Mouse (Mus musculus) G1E-ER4 (cell line): Measurements from ENCODE around the gene Slc25a36. TPM values are rescaled to one million over a fixed set of nuclear protein-coding genes. Genes with fewer than 3 reads are reported as not detected.

Source experiments
- GATA1 ChIP-seq: IDR thresholded peaks from one replicate; pipeline ENCODE4 v1.8.0; 2012; ENCODE audit warnings: low read length, inconsistent platforms
- polyA plus RNA-seq: library from polyadenylated mRNA; stranded (reverse); fragments of >175 nt; gene quantifications from 2 replicates; pipeline ENCODE4 v1.2.3, GENCODE M21; 2012

Slc25a36 gene
- 3.8 and 4.2 TPM in 2 replicates for polyA plus RNA-seq

GRCm38 (mm10) chr9:97110571-97111390 lies at the start of gene Slc25a36:
Slc25a36 (minus strand) TSS chr9:97111157.
- TF ChIP-seq GATA1: no peak

DNA sequence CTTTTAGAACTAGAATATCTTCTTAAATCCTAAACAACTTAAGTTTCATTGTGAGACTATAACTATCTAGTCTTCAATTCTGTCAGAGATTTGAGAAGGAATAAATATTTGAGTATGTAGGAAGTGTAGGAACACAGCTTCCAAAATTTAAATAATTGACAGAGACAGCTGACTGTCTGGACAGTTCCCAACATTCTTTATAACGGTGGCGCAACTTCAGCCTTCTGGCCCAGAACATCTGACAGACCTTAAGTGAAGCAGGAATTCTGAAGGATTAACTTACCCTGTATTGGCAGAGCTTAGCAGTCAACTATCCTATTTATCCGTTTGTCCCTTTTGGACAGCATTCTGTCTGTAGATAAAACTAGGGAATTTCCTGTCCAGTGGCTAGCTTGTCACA lies 47.5 kb upstream of the Slc25a36 start:
- TF ChIP-seq GATA1: no peak

- no peak for TF ChIP-seq GATA1
These were observed 45.0 kb upstream of the Slc25a36 start for GRCm38 (mm10) chr9:97155981-97156380.

DNA sequence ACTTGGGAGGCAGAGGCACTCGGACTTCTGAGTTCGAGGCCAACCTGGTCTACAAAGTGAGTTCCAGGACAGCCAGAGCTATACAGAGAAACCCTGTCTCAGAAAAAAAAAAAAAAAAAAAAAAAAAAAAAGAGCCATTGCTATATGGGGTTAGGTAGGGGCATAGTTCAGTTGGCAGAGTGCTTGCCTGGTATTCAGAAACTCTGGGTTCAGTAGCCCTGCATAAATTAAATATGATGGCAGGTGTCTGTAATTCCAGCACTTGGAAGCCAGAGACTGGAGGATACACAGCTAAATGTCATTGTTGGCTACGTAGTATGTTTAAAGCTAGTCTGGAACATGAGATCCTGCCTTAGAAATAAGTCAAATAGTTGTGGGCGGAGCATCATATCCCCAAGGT lies 44.0 kb upstream of the Slc25a36 start:
- no peak for TF ChIP-seq GATA1

DNA sequence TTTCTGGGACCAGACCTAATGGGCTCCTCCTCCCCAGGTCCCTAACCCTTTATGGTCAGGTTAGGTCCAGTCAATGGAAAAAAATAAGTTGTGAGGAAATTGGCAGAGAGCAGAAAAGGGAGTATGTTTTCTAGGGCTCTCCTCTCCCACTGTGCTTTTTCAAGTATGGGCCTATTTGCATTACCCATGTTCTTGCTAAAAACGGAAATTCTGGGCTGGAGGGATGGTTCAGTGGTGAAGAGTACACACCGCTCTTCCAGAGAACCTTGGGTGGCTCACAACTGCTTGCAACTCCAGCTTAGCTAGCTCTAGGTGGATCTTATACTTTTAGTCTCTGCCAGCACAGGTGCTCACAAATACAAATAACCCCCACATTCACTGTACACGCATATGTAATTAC lies 42.0 kb upstream of the Slc25a36 start:
- TF ChIP-seq GATA1: no peak

DNA sequence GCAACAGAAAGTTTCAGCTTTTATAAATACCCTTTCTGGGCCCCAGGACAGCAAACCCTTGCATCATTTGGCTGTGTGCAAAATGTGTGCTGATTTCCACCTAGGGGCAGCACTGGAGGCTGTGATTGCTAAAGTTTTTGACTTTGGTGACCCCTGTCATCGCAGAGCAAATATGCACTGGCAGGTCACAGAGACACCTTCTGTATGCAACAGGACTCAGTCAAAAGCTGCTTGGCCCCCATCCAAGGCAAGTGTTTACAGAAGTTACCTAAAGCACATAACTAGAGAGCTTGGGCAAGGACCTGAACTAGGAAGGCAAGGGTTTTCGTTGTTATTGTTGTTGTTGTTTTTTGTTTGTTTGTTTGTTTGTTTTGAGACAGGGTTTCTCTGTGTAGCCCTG lies 36.3 kb upstream of the Slc25a36 start:
- no peak for TF ChIP-seq GATA1

DNA sequence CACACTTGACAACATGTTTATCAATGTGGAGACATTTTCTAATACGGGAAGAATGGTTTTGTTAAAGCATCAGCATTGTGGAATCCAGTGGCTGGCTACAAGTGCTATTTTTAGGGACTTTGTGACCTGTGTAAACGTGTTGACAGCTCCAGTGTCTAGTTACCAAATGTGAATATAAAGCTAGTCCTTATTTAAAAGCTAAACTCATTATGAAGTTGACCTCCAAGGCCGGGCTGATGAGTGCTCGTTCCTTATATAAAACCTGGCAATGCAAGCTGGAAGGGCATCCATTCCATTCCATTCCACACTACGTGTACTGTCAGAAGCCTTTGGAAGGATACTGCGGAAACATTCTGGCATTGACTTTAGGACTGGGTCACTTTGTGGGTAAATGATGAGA lies 34.4 kb upstream of the Slc25a36 start:
- no peak for TF ChIP-seq GATA1

DNA sequence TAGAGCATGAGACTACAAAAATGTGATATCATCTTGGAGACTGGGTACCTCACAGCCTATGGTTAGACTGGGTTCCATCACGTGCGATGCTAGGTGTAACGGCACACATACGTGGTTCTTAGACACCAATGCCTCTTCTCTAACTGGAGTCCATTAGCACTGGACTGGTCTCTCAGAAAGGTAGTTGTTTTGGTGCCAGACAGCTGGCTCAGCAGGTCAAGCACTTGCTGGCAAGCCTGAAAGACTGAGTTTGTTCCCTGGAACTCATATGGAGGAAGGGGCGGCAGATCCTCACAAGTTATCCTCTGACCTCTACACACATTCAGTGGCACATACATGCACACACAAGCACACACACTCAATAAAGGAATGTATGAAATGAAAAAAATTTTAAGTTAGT lies 32.5 kb upstream of the Slc25a36 start:
- no peak for TF ChIP-seq GATA1

DNA sequence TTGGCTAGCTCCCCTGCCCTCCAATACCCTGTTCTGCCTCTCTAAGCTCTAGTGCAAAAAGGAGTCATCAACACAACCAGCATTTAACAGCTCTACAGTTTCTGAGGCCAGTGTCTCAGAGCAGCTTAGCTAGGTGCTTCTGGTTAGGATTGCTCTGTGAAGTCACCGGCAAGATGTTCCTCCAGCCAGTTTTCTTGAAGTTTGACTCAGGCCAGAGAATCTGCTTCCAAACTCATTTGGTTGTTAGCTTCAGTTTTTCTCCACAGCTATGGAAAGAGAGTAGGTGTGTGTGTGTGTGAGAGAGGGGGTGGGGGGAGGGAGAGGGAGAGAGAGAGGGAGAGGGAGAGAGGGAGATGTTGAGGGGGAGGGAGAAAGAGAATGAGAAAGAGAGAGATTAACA lies 31.6 kb upstream of the Slc25a36 start:
- TF ChIP-seq GATA1: no peak

DNA sequence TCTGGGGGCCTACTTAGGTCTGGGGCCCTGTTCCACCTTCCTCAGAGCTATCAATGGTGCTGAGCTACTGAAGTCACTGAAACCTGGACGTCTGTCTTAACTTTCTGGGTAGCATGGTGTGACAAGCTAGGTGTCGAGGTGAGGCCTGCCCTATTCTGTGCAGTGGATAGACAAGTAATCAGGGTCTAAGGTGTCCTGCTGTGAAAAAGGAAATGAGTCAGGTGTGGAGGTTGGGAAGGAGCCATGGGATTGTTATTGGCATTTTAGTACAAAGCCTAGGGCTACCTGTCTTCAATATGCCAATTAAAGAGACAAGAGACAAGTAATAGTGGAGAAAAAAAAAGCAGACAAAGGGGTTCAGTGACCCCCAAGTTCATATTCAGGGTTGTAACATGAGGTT lies 30.8 kb upstream of the Slc25a36 start:
- TF ChIP-seq GATA1: no peak

GRCm38 (mm10) chr9:97140145-97140932 lies 29.4 kb upstream of the Slc25a36 start:
- TF ChIP-seq GATA1: no peak

DNA sequence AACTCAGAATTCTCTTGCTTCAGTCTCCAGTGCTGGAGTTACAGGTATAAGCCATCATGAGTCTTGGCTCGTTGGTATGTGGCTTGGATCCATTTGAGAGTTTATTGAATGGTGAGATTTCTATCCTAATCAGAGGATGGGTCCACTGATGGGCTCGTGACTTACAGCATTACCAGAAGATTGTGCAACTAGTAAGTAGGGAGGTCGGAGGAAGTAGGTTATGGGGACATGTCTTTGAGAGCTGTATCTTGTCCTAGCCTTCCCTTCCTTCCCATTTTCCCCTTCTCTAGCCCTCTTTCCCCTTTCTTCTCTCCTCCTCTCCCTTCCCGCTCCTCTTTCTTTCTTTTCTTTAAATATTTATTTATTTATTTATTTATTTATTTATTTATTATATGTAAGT lies 26.7 kb upstream of the Slc25a36 start:
- TF ChIP-seq GATA1: no peak

DNA sequence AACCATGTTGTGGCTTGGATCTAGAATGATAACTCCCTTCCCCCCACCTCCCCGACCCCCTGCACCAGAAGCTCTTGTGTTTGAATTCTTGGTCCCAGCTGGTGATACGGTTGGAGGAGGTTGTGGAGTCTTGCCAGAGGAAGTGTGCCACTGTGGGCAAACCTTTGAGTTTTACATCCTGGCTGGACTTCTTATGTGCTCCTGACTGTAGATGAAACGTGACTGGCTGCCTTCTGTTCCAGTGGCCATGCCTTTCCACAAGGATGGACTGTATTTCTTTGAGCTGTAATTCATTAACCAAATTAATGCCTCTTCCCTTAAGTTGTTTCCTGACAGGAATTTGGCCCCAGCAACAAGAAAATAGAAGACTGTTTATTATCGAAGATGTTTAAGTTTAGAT lies 26.2 kb upstream of the Slc25a36 start:
- TF ChIP-seq GATA1: no peak

GRCm38 (mm10) chr9:97135866-97136265 lies 24.9 kb upstream of the Slc25a36 start:
- no peak for TF ChIP-seq GATA1

DNA sequence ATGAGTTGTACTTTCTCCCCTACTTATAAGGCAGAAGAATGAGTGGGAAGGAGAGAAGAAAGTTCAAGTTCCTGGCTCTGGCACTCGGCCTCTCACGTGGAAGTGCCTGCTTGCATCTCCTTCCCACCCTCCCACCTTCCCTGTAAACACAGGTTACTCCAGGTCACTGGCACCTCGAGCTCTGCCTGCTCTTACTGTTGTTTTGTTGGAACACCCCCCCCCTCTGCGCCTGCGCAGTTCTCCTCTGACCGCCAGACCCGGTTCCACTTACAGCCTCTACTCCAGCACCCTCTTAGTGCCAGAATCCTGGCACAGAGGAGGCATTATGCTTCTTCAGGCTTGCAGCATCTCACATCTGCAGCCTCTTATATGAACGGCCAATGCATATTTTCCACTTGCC lies 22.2 kb upstream of the Slc25a36 start:
- TF ChIP-seq GATA1: no peak

- TF ChIP-seq GATA1: no peak
These were observed 19.0 kb upstream of the Slc25a36 start for GRCm38 (mm10) chr9:97130001-97130400.
